Mouse (Mus musculus): ENCODE results near the gene Ankrd11. TPM values are rescaled to one million over a fixed set of nuclear protein-coding genes. Genes with fewer than 3 reads are reported as not detected.
"Not testable (repeated sequence)": the region's sequence is repeated elsewhere in the genome, so short reads cannot be mapped to it uniquely, and the experiment has no call there.

Gene Ankrd11
- polyA plus RNA-seq, 1 experiment: 99.7 TPM

- H3K27ac ChIP-seq (ENCODE audit: insufficient read depth, low read length): no peak overlapping the region
- TF ChIP-seq POLR2A (IDR thresholded peaks at IDR 0.05; ENCODE audit: extremely low read depth, insufficient read depth, low read length) (no peak), CTCF (IDR thresholded peaks at IDR 0.05; ENCODE audit: extremely low read depth, insufficient read depth, low read length) (no peak)
- H3K4me3 ChIP-seq (ENCODE audit: insufficient read depth, low read length): peak overlapping the region; percentile 96; the same call in 1 of the 2 replicates
- peaks cover 8% of the 10 kb centered on the region for H3K4me1 ChIP-seq (ENCODE audit: control insufficient read depth, insufficient read depth, low read length)
These were observed 22.0 kb upstream of the Ankrd11 start for GRCm38 (mm10) chr8:123064072-123064471.

GRCm38 (mm10) chr8:123062721-123063120 is 20.6 kb upstream of the Ankrd11 start, which contains the start of gene Spg7:
TSS of gene Spg7 (plus strand) at chr8:123062942.
- no peak within 1 kb of the TSS for H3K27ac ChIP-seq (ENCODE audit: insufficient read depth, low read length)
- TF ChIP-seq CTCF (IDR thresholded peaks at IDR 0.05; ENCODE audit: extremely low read depth, insufficient read depth, low read length) (no peak), POLR2A (IDR thresholded peaks at IDR 0.05; ENCODE audit: extremely low read depth, insufficient read depth, low read length) (no peak)
- H3K4me1 ChIP-seq (ENCODE audit: control insufficient read depth, insufficient read depth, low read length): peaks cover 8% of the 10 kb centered on the region
- H3K4me3 ChIP-seq (ENCODE audit: insufficient read depth, low read length): no peak within 1 kb of the TSS; the same call in 1 of the 2 replicates

GRCm38 (mm10) chr8:123051458-123051857 is 9.4 kb upstream of the Ankrd11 start:
- Histone ChIP-seq H3K4me1 (ENCODE audit: control insufficient read depth, insufficient read depth, low read length) (no peaks in the 10 kb centered on the region), H3K4me3 (ENCODE audit: insufficient read depth, low read length) (no peak overlapping the region), H3K27ac (ENCODE audit: insufficient read depth, low read length) (no peak overlapping the region)
- no peak for TF ChIP-seq POLR2A (IDR thresholded peaks at IDR 0.05; ENCODE audit: extremely low read depth, insufficient read depth, low read length)
- TF ChIP-seq CTCF (IDR thresholded peaks at IDR 0.05; ENCODE audit: extremely low read depth, insufficient read depth, low read length): no peak

- H3K27ac ChIP-seq (ENCODE audit: insufficient read depth, low read length): no peak overlapping the region
- TF ChIP-seq POLR2A (IDR thresholded peaks at IDR 0.05; ENCODE audit: extremely low read depth, insufficient read depth, low read length) (no peak), CTCF (IDR thresholded peaks at IDR 0.05; ENCODE audit: extremely low read depth, insufficient read depth, low read length) (no peak)
- H3K4me1 ChIP-seq (ENCODE audit: control insufficient read depth, insufficient read depth, low read length): no peaks in the 10 kb centered on the region
- no peak overlapping the region for H3K4me3 ChIP-seq (ENCODE audit: insufficient read depth, low read length)
These were observed 6.3 kb upstream of the Ankrd11 start for GRCm38 (mm10) chr8:123048402-123048801.

- no peak for TF ChIP-seq POLR2A (IDR thresholded peaks at IDR 0.05; ENCODE audit: extremely low read depth, insufficient read depth, low read length)
- no peak for TF ChIP-seq CTCF (IDR thresholded peaks at IDR 0.05; ENCODE audit: extremely low read depth, insufficient read depth, low read length)
- Histone ChIP-seq H3K4me1 (ENCODE audit: control insufficient read depth, insufficient read depth, low read length) (peaks cover 2% of the 10 kb centered on the region; the same call in 1 of the 2 replicates), H3K4me3 (ENCODE audit: insufficient read depth, low read length) (no peak overlapping the region), H3K27ac (ENCODE audit: insufficient read depth, low read length) (no peak overlapping the region)
These were observed 5.8 kb upstream of the Ankrd11 start for GRCm38 (mm10) chr8:123047827-123048226.

- Histone ChIP-seq H3K4me1 (ENCODE audit: control insufficient read depth, insufficient read depth, low read length) (peaks cover 2% of the 10 kb centered on the region; the same call in 1 of the 2 replicates), H3K27ac (ENCODE audit: insufficient read depth, low read length) (no peak overlapping the region), H3K4me3 (ENCODE audit: insufficient read depth, low read length) (no peak overlapping the region)
- TF ChIP-seq CTCF (IDR thresholded peaks at IDR 0.05; ENCODE audit: extremely low read depth, insufficient read depth, low read length): no peak
- TF ChIP-seq POLR2A (IDR thresholded peaks at IDR 0.05; ENCODE audit: extremely low read depth, insufficient read depth, low read length): no peak
These were observed 4.6 kb upstream of the Ankrd11 start for GRCm38 (mm10) chr8:123046706-123047105.

GRCm38 (mm10) chr8:123044743-123045425 is 2.8 kb upstream of the Ankrd11 start:
- H3K4me3 ChIP-seq (ENCODE audit: insufficient read depth, low read length); H3K27ac ChIP-seq (ENCODE audit: insufficient read depth, low read length); H3K4me1 ChIP-seq (ENCODE audit: control insufficient read depth, insufficient read depth, low read length): not testable (repeated sequence)

- no peak for TF ChIP-seq CTCF (IDR thresholded peaks at IDR 0.05; ENCODE audit: extremely low read depth, insufficient read depth, low read length)
- no peak overlapping the region for H3K27ac ChIP-seq (ENCODE audit: insufficient read depth, low read length)
- peaks cover 10% of the 10 kb centered on the region for H3K4me1 ChIP-seq (ENCODE audit: control insufficient read depth, insufficient read depth, low read length)
These were observed 1.9 kb upstream of the Ankrd11 start for GRCm38 (mm10) chr8:123043941-123044340.

GRCm38 (mm10) chr8:123042974-123043625 is 1.0 kb upstream of the Ankrd11 start:
- TF ChIP-seq CTCF (IDR thresholded peaks at IDR 0.05; ENCODE audit: extremely low read depth, insufficient read depth, low read length) (no peak), POLR2A (IDR thresholded peaks at IDR 0.05; ENCODE audit: extremely low read depth, insufficient read depth, low read length) (no peak)
- Histone ChIP-seq H3K4me1 (ENCODE audit: control insufficient read depth, insufficient read depth, low read length) (peaks cover 10% of the 10 kb centered on the region), H3K4me3 (ENCODE audit: insufficient read depth, low read length) (peak overlapping the region; percentile 64), H3K27ac (ENCODE audit: insufficient read depth, low read length) (peak overlapping the region; percentile 94)

More at GRCm38 (mm10) chr8:123043941-123044340, 1.9 kb upstream of the Ankrd11 start:
- no peak overlapping the region for H3K4me3 ChIP-seq (ENCODE audit: insufficient read depth, low read length)

GRCm38 (mm10) chr8:123041774-123042105 is 337 bp downstream of the Ankrd11 start:
- peaks cover 15% of the 10 kb centered on the region for H3K4me1 ChIP-seq (ENCODE audit: control insufficient read depth, insufficient read depth, low read length)
- no peak for TF ChIP-seq CTCF (IDR thresholded peaks at IDR 0.05; ENCODE audit: extremely low read depth, insufficient read depth, low read length)
- TF ChIP-seq POLR2A (IDR thresholded peaks at IDR 0.05; ENCODE audit: extremely low read depth, insufficient read depth, low read length): no peak
- H3K27ac ChIP-seq (ENCODE audit: insufficient read depth, low read length): peak overlapping the region; percentile 68
- peak overlapping the region; percentile 66 for H3K4me3 ChIP-seq (ENCODE audit: insufficient read depth, low read length)

Data from cortical plate, adult 2 months (tissue).